Mouse (Mus musculus): ENCODE data around the gene Mfsd6l.

DNA sequence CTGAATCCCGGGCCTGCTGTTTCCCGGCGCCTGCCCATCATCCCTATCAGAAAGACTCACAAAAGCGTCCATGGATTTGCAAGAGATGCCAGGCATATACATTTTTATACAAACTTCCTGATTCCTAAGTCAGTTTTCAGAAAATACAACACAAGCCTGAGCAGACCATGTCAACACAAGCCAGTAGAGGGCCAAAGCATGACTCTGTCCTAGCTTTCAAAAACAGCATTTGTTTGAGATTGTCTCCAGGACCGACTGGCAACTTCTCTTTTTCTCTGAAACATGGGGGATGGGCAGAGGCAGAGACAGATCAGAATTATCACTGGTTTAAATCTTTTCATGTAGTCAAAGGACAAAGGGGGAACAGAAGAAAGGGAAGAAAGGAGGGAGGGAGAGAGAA is 34.6 kb upstream of the Mfsd6l start:
- TF ChIP-seq CTCF (IDR thresholded peaks at IDR 0.05; ENCODE audit: insufficient read depth, low read depth, low read length) = no peak
- TF ChIP-seq POLR2A (IDR thresholded peaks at IDR 0.05; ENCODE audit: insufficient read depth, low read depth, low read length) = no peak
